Mouse (Mus musculus): Measurements from ENCODE around the gene Per1.

Per1 gene

GRCm38 (mm10) chr11:69094697-69095429, at the start of gene Per1:
Gene Per1, plus strand, starts transcription at chr11:69095217.
- no peak; the same call in 1 of the 2 replicates for TF ChIP-seq GATA4 (IDR thresholded peaks at IDR 0.05; ENCODE audit: insufficient replicate concordance, low read length)

GRCm38 (mm10) chr11:69045531-69046394, 49.3 kb upstream of the Per1 start, which contains the start of gene Aurkb:
Gene Aurkb, plus strand, starts transcription at chr11:69045647.
- no peak for TF ChIP-seq GATA4 (IDR thresholded peaks at IDR 0.05; ENCODE audit: insufficient replicate concordance, low read length)

- no peak for TF ChIP-seq GATA4 (IDR thresholded peaks at IDR 0.05; ENCODE audit: insufficient replicate concordance, low read length)
These were observed 48.6 kb upstream of the Per1 start for GRCm38 (mm10) chr11:69046395-69046774.

- TF ChIP-seq GATA4 (IDR thresholded peaks at IDR 0.05; ENCODE audit: insufficient replicate concordance, low read length) = no peak
These were observed 47.4 kb upstream of the Per1 start for GRCm38 (mm10) chr11:69047592-69047991.

GRCm38 (mm10) chr11:69048151-69048550, 46.9 kb upstream of the Per1 start:
- TF ChIP-seq GATA4 (IDR thresholded peaks at IDR 0.05; ENCODE audit: insufficient replicate concordance, low read length) = no peak

- no peak for TF ChIP-seq GATA4 (IDR thresholded peaks at IDR 0.05; ENCODE audit: insufficient replicate concordance, low read length)
These were observed 44.3 kb upstream of the Per1 start for GRCm38 (mm10) chr11:69050748-69051147.

- TF ChIP-seq GATA4 (IDR thresholded peaks at IDR 0.05; ENCODE audit: insufficient replicate concordance, low read length) = no peak
These were observed 43.2 kb upstream of the Per1 start for GRCm38 (mm10) chr11:69051771-69052170.

GRCm38 (mm10) chr11:69052824-69053421, 42.1 kb upstream of the Per1 start:
- TF ChIP-seq GATA4 (IDR thresholded peaks at IDR 0.05; ENCODE audit: insufficient replicate concordance, low read length) = no peak

GRCm38 (mm10) chr11:69053848-69054247, 41.2 kb upstream of the Per1 start:
- TF ChIP-seq GATA4 (IDR thresholded peaks at IDR 0.05; ENCODE audit: insufficient replicate concordance, low read length) = no peak

- no peak for TF ChIP-seq GATA4 (IDR thresholded peaks at IDR 0.05; ENCODE audit: insufficient replicate concordance, low read length)
These were observed 36.8 kb upstream of the Per1 start for GRCm38 (mm10) chr11:69058265-69058664.

GRCm38 (mm10) chr11:69058729-69059356, 36.2 kb upstream of the Per1 start:
- no peak for TF ChIP-seq GATA4 (IDR thresholded peaks at IDR 0.05; ENCODE audit: insufficient replicate concordance, low read length)

- peak; percentile 86; the same call in 1 of the 2 replicates for TF ChIP-seq GATA4 (IDR thresholded peaks at IDR 0.05; ENCODE audit: insufficient replicate concordance, low read length)
These were observed 35.6 kb upstream of the Per1 start, which contains the start of gene Borcs6 for GRCm38 (mm10) chr11:69059357-69059974. Gene Borcs6, plus strand, starts transcription at chr11:69059717.

GRCm38 (mm10) chr11:69059975-69060411, 35.0 kb upstream of the Per1 start:
- no peak for TF ChIP-seq GATA4 (IDR thresholded peaks at IDR 0.05; ENCODE audit: insufficient replicate concordance, low read length)

- no peak for TF ChIP-seq GATA4 (IDR thresholded peaks at IDR 0.05; ENCODE audit: insufficient replicate concordance, low read length)
These were observed 34.4 kb upstream of the Per1 start for GRCm38 (mm10) chr11:69060448-69061254.
